16 mouse cellular contexts compared by ENCODE assay signal in genomic region chr5:115932325-115932724, GRCm38 (mm10).
"Had no signal": no experiment of that assay in that cellular context is flagged by ENCODE, and none has a peak within 500 bp of the region (broad histone marks: within the 10 kb centered on the region; RNA-seq: fewer than 3 reads in every experiment).

No protein-coding gene starts in this region.

- DNase-seq: retina, postnatal 1 day; right cerebral cortex, adult 18-20 months; right cerebral cortex, postnatal 14 days; right cerebral cortex, postnatal 25 days; right cerebral cortex, postnatal 4 days; spleen, adult 18-20 months; thymus, adult 18-20 months; thymus, adult 2 months; thymus, postnatal 14 days; thymus, postnatal 25 days; thymus, postnatal 36 days; thymus, postnatal 4 days had no signal

- H3K27me3 ChIP-seq: neural tube, embryonic 13.5 days; neural tube, embryonic 15.5 days; stomach, embryonic 15.5 days had no signal

- H3K9ac ChIP-seq: neural tube, embryonic 13.5 days; neural tube, embryonic 15.5 days; stomach, embryonic 15.5 days had no signal

- H3K9me3 ChIP-seq: neural tube, embryonic 13.5 days; neural tube, embryonic 15.5 days; stomach, embryonic 15.5 days had no signal

- H3K4me2 ChIP-seq: neural tube, embryonic 13.5 days; neural tube, embryonic 15.5 days; stomach, embryonic 15.5 days had no signal

- H3K27ac ChIP-seq: neural tube, embryonic 13.5 days; neural tube, embryonic 15.5 days; stomach, embryonic 15.5 days; stomach, postnatal 0 days had no signal

- H3K4me3 ChIP-seq: neural tube, embryonic 13.5 days; neural tube, embryonic 15.5 days; stomach, embryonic 15.5 days had no signal

- H3K4me1 ChIP-seq: neural tube, embryonic 13.5 days; neural tube, embryonic 15.5 days; stomach, embryonic 15.5 days had no signal
